Mouse (Mus musculus): Measurements from ENCODE around the gene Syt1.

Syt1 gene

GRCm38 (mm10) chr10:108765564-108765963 is 245.2 kb downstream of the Syt1 start:
- DNase-seq (ENCODE audit: extremely low spot score, low spot score): no peak

GRCm38 (mm10) chr10:108763722-108764121 is 247.1 kb downstream of the Syt1 start:
- DNase-seq (ENCODE audit: extremely low spot score, low spot score): no peak

DNA sequence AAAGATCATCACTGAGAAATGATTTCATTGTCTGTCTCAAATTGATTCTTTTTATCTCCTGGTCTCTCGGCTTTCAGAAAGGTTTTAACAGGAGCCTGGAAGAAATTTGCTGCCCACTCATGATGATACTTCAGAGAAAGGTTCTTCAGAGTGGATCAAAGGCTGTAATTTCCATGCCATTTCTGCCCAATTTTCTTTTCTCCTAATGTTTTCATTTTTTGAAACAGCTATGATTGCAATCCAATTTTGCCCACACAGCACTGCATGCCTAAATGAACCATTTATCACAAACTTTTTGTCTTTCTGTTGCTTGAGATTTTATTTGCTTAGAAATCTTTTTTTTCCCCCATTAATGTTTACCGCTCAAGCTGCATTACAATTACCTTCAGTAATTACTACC is 257.5 kb downstream of the Syt1 start:
- no peak for DNase-seq (ENCODE audit: extremely low spot score, low spot score)

DNA sequence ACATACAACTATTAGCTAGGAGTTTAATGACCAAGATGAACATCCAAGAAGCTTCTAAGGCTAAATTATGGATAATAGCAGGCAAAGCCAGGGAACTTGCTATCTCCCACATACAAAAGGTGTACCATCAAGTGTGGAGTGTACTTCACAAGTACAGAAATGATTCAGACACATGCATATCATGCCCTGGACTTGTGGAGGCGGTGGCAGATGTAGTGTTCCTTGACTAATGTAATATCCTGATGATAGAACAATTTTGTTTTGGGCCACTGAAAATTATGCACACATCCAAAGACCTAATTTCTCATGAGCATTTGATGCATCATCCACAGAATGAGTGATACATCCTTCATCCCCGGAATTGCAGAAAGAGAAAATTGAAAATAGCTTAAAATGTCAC is 267.0 kb downstream of the Syt1 start:
- DNase-seq (ENCODE audit: extremely low spot score, low spot score): no peak

DNA sequence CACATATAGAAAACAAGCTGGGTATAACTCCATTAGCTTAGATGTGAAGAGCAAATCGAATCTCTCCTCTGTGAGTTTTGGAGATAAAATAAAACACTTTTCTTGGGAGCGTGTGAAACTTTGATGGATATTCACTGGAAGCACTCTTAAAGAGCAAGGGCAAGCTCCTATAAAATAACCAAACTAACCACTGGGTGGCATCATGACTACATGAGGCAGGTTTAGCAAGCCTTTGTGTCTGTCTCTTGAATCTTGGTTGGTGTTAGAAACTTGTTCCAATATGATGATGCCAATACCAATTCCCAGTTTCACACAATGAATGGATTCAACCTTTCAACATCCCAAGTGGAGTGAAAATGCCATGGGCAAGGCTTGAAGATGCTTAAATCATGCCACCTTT is 276.8 kb downstream of the Syt1 start:
- DNase-seq (ENCODE audit: extremely low spot score, low spot score): no peak

DNA sequence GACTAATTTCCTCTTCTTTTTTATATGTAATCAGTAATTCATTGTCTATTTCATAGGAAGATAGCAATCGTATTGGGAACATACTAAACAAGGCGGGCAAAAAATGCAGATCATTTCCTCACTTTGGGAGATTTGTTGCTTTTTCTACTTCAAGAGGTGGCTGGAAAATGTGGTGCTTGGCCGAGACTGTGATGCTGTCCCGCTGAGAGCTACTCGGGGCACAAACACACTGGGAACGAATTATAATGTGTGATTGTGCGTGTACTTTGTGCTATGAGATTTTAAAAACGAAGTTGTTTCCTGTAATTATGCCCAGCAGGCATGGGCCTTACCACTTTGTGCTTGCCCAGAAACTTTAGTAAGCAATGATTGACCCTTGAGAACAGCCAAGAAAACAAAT is 281.8 kb downstream of the Syt1 start:
- no peak for DNase-seq (ENCODE audit: extremely low spot score, low spot score)

- no peak for DNase-seq (ENCODE audit: extremely low spot score, low spot score)
Observed at GRCm38 (mm10) chr10:108726391-108726790, 284.4 kb downstream of the Syt1 start.

DNA sequence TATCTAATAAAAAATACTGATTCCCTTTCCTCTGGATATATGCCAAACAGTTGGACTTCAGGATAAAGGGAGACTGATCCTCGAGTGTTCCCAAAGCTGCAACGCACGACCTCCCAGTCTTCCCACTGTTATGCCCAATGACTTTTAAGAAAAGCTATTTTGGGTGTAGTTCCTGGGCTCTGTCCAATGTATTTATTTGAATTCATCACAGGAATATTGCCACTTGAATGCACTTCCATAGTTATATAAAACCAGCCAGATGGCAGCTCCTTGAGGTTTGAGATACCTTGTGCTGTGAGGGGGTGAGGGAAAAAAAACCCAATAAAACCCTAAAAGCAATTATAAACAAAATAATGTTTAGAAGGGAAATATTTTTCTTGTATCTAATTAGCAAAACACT is 285.9 kb downstream of the Syt1 start:
- no peak for DNase-seq (ENCODE audit: extremely low spot score, low spot score)

- DNase-seq (ENCODE audit: extremely low spot score, low spot score): no peak
Observed at GRCm38 (mm10) chr10:108710514-108710913, 300.3 kb downstream of the Syt1 start.

DNA sequence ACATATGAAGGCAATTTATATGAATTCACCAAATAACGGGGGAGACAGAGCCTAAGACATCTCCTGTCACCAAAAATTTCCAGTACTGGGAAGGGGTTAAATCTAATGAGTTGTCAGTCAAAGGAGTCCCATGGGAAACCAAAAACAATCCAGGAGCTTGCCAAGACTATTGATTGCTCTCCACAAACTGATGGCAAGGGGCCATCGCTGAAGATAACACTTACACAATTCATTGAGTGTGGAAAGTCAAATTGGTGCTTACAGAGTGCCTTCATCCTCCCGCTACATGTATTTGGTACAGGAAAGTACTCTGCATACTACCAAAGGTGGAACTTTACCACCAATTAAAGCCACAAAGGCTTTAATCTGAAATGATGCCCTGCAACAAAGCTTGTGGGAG is 305.1 kb downstream of the Syt1 start:
- DNase-seq (ENCODE audit: extremely low spot score, low spot score): no peak

DNA sequence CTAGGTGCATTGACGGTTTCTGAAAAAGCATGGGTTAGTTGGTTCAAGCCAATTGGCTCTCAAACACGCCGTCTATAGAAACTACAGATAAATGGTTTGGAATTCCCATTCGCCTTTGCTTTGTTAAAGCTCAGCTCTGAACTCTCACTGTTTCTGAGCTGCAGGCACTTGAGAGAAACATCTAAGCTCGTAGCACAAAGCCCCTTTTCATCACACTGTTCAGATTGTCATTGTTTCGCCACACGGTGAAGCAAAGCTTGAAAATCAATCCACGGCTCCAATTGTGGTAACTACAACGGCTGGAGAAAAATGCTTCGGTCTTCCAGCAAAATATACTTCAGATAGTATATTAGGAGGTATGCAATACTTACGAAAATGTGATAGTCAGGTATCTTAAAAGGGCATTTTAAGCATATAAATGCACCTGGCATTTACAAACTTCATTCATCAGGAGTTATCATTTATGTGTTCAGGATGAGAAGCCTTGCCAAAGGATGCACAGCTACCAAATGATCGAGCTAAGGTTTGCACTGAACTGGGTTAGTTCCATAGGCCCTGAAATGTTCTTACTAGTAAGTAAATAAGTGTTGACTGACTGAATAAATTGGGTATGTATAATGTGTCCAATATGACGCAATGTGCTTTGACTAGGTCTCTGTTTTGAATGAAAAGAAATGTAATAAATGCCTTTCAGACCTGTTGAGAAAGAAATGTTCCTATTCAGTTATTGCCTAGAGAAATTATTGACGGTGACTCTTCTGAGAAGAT is 309.2 kb downstream of the Syt1 start:
- no peak for DNase-seq (ENCODE audit: extremely low spot score, low spot score)

- no peak for DNase-seq (ENCODE audit: extremely low spot score, low spot score)
Observed at GRCm38 (mm10) chr10:108699946-108700345, 310.8 kb downstream of the Syt1 start, which contains the start of gene Gm5136. TSS of gene Gm5136 (minus strand) at chr10:108700160.

DNA sequence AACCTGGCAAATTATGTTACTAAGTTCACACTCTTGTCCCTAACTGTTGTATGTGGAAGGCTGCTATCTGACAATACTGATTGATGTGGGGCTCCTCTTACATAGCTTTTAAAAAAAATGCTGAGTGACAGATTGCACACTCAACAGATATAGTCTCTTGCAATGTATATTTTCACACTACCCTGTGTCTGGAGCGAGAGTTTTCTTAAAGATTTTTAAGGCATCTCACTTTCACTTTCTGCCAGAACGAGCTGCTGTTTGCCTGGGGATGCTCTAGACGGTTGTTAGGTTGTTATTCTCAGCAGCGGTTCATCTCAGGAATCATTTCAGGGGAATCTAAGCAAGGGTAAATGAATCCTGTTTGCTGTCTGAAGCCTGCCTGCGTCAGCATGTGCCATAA is 313.7 kb downstream of the Syt1 start:
- DNase-seq (ENCODE audit: extremely low spot score, low spot score): no peak

DNA sequence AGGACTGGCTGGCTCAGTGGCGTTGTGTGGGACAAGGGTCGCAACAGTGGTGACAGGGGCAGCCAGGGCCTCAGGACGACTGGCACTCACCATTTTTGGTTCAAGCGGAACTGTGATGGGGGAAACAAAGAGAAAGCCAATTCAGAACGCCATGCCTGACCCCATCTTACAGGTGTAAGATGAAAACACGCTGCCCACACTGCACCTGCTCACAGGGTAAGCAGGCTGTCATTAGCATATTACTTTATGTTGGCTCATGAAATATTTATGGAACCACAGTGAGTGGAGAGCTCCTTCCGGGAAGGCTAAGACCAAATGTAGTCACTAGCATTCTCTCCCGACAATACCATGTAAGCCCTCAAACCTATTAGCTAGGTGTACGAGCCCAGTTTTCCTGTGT is 319.8 kb downstream of the Syt1 start:
- DNase-seq (ENCODE audit: extremely low spot score, low spot score): no peak

DNA sequence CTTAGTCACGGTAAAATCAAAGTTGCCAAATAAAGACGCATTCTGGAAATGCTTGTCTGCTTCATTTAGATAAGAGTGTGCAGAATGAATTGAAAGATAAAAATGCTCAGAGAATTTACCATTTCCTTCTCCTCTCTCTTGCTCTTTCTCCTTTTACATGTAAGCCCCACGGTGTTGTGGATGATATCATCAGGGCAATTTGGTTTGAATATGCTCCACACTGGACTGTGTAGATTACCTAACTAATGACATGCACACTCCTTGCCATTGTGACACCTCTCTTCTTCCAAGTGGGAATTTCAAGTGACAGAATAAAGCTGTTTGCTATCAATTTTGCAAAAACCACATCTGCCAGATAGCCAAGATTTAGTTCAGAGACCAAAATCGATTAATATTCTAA is 324.1 kb downstream of the Syt1 start:
- DNase-seq (ENCODE audit: extremely low spot score, low spot score): no peak

DNA sequence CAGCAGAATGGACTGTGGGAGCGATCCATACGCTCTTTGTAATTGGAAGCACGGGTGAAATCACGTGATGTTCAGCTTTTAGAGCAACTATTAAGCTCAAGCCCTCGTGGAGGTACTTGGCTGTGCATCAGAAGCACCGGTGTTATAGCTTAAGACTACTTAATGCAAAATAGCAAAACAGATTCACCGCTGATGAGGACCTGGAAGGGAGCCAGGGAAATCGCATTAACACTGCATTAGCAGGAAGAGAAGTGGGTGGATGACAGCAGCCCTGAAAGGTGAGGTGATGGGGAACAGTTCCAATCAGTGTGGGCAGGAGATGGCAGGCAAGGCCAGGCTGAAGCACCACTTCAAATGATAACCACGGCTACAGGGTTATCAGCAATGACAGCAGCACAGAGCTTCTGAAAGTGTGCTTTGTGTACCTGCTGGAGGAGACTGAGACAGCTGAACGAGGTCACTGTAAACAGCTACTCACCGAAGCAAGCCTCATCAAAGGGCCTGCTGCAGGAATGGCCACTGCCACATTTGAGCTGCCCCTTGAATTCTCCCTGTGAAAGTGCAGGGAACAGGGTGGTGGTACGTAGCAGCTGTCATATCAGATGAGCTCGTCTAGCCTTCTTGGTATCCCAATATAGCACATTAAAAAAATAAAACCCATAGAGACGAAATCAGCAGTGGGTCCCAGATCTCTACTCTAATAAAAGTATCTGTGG is 330.9 kb downstream of the Syt1 start:
- no peak for DNase-seq (ENCODE audit: extremely low spot score, low spot score)

DNA sequence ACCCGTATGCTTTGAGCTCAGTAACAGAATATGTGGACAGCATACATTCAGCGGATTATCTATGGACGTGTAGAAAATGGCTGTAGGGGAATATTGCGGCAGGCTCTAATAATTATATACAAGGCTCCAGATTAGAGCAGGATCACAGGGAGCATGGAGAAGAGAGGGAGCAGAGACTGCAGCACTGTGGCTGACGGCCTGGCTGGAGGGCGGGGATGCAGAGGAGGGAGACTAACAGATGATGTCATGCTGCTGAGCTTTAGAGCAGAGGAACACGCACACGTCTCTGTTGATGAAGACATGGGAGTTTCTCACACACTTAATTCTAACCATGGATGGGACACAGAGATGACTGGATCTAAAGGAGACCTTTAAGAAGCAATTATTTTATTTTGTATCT is 333.7 kb downstream of the Syt1 start:
- DNase-seq (ENCODE audit: extremely low spot score, low spot score): no peak

DNA sequence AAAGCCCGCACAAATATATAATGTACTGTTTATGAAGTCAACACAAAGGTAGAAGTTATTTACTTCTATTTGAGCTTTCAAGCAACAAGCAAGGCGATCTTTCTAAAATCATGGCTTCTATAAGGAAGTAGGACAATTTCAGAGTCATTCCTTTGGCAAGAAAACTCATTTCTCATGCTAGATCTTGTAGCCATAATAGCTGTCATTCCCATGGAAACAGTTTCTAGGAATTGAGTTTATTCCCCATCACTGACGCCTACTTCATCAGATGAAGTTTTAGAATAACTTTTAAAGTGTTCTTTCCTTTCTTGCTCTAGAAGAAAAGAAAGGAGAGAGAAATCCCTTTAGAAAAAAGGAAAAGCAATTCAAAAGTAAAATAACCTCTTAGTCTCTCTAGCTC is 341.8 kb downstream of the Syt1 start:
- DNase-seq (ENCODE audit: extremely low spot score, low spot score): no peak

GRCm38 (mm10) chr10:108660295-108660694 is 350.5 kb downstream of the Syt1 start:
- no peak for DNase-seq (ENCODE audit: extremely low spot score, low spot score)

DNA sequence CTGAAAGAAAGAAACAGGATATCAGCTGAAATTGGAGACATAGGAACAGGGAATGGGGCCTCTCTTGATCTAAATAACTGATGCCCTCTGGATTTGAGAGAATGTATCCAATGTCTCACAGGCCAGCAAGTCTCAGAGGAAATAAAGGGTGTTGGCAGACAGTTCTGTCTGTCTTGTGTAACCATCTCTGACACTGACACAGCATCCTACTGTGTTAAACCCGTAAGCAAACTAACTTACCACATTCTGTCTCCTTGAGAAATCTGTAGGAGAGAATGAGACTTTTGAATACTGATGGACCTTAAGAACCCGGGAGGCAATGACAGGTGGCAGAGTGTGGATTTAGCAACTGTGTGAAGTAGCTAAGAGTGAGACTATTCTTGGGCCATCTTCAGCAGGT is 352.5 kb downstream of the Syt1 start:
- DNase-seq (ENCODE audit: extremely low spot score, low spot score): no peak

DNA sequence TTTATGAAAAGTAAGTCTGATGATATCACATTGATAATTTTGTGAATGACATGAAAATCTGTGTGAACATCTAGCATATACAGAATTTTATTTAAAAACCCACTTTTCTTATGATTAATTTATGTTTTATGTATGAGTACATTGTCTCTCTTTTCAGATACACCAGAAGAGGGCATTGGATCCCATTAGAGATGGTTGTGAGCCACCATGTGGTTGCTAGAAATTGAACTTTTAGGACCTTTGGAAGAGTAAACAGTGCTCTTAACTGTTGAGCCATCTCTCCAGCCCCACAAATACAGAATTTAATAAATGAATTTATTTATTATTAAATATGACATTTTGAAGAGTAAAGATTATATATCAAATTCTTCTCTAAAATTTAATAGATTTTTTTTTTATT is 353.1 kb downstream of the Syt1 start:
- no peak for DNase-seq (ENCODE audit: extremely low spot score, low spot score)

DNA sequence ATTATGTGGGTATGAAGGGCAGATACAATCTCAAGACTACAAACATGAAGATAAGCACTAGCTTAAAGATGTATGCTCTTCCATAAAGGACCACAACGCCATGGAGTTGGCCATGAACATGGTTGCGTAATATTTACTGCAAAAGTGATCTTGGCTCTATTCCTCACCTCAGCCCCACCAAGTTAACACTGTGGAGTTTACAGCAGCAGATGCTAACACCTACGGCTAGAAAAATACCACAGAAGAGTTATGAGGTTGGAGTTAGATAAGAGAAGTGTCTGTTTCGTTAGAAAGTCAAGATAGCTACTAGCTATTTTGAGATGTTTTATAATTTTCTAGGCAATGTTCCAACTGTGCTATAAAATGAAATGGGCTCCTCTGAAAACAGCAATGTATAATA is 353.9 kb downstream of the Syt1 start:
- no peak for DNase-seq (ENCODE audit: extremely low spot score, low spot score)

- no peak for DNase-seq (ENCODE audit: extremely low spot score, low spot score)
Observed at GRCm38 (mm10) chr10:108655074-108655473, 355.7 kb downstream of the Syt1 start.
